Mouse (Mus musculus) kidney, adult 8-10 months (tissue): ENCODE measurements around the gene Tgfb1.

Source experiments
- DNase-seq, 2 experiments: peaks; one replicate each; pipeline ENCODE4 v3.0.0; 2022

Tgfb1 gene

GRCm38 (mm10) chr7:25676085-25676781, 10.6 kb upstream of the Tgfb1 start:
- DNase-seq: peak; percentile 90 to 93

- no peak for DNase-seq
Measured at GRCm38 (mm10) chr7:25677013-25677412, 9.8 kb upstream of the Tgfb1 start.

- no peak for DNase-seq
Measured at GRCm38 (mm10) chr7:25679971-25680370, 6.8 kb upstream of the Tgfb1 start.

GRCm38 (mm10) chr7:25680514-25681258, 6.1 kb upstream of the Tgfb1 start, which contains the start of gene B9d2:
TSS of gene B9d2 (plus strand) at chr7:25680780.
- peak; percentile 95 to 97 for DNase-seq

GRCm38 (mm10) chr7:25681341-25682231, 5.2 kb upstream of the Tgfb1 start:
- DNase-seq: no peak

GRCm38 (mm10) chr7:25683474-25684180, 3.2 kb upstream of the Tgfb1 start:
- peak in 1 of 2 experiments; percentile 27 for DNase-seq

- no peak for DNase-seq
Measured at GRCm38 (mm10) chr7:25684659-25685058, 2.1 kb upstream of the Tgfb1 start.

- no peak for DNase-seq
Measured at GRCm38 (mm10) chr7:25685926-25686470, 804 bp upstream of the Tgfb1 start.

GRCm38 (mm10) chr7:25687811-25688401, 1.1 kb downstream of the Tgfb1 start:
- no peak for DNase-seq

GRCm38 (mm10) chr7:25688810-25689586, 2.2 kb downstream of the Tgfb1 start:
- DNase-seq: peak; percentile 71

- no peak for DNase-seq
Measured at GRCm38 (mm10) chr7:25689603-25690021, 2.8 kb downstream of the Tgfb1 start.

- no peak for DNase-seq
Measured at GRCm38 (mm10) chr7:25690051-25690450, 3.2 kb downstream of the Tgfb1 start.

- DNase-seq: no peak
Measured at GRCm38 (mm10) chr7:25694104-25694503, 7.3 kb downstream of the Tgfb1 start.

GRCm38 (mm10) chr7:25699851-25700250, 13.0 kb downstream of the Tgfb1 start:
- no peak for DNase-seq

- DNase-seq: no peak
Measured at GRCm38 (mm10) chr7:25700732-25701131, 13.9 kb downstream of the Tgfb1 start.

GRCm38 (mm10) chr7:25702350-25702749, 15.5 kb downstream of the Tgfb1 start:
- DNase-seq: no peak

GRCm38 (mm10) chr7:25703793-25704494, 17.1 kb downstream of the Tgfb1 start:
- no peak for DNase-seq

GRCm38 (mm10) chr7:25704716-25705364, 18.0 kb downstream of the Tgfb1 start:
- no peak for DNase-seq

- no peak for DNase-seq
Measured at GRCm38 (mm10) chr7:25705801-25706251, 19.0 kb downstream of the Tgfb1 start.
